Mouse (Mus musculus) heart, adult 2 months (tissue): ENCODE measurements around the gene Bloc1s3. TPM values are rescaled to one million over a fixed set of nuclear protein-coding genes. Genes with fewer than 3 reads are reported as not detected.

Experiments used
- DNase-seq, 2 experiments: peaks; one replicate each; pipeline ENCODE4 v3.0.0; 2021
- H3K27ac ChIP-seq: fragments of 200-600 bp; 2 replicates; pipeline ENCODE4 v1.8.1; 2022
- H3K27me3 ChIP-seq: fragments of 200-500 bp; 2 replicates; pipeline ENCODE4 v1.6.1; 2012; ENCODE audit warnings: mild to moderate bottlenecking, low read length, inconsistent platforms, mixed read lengths; ENCODE audit not compliant: control insufficient read depth, insufficient read depth
- H3K36me3 ChIP-seq: fragments of 200-500 bp; 2 replicates; pipeline ENCODE4 v1.6.1; 2012; ENCODE audit warnings: low read length, inconsistent platforms; ENCODE audit not compliant: control insufficient read depth, insufficient read depth
- H3K4me1 ChIP-seq: fragments of 200-500 bp; 2 replicates; pipeline ENCODE4 v1.6.1; 2011; ENCODE audit warnings: low read length; ENCODE audit not compliant: control insufficient read depth, insufficient read depth
- H3K4me3 ChIP-seq: fragments of 200-600 bp; 2 replicates; pipeline ENCODE4 v1.8.1; 2022
- H3K79me2 ChIP-seq: fragments of 200-500 bp; replicated peaks from 2 replicates; pipeline ENCODE4 v1.6.1; 2012; ENCODE audit warnings: mild to moderate bottlenecking, inconsistent platforms, low read length, moderate library complexity, mixed read lengths; ENCODE audit not compliant: control insufficient read depth, insufficient read depth
- H3K9ac ChIP-seq: fragments of 200-500 bp; 2 replicates; pipeline ENCODE4 v1.6.1; 2012; ENCODE audit warnings: low read depth, mild to moderate bottlenecking, control low read depth, inconsistent platforms, low read length, mixed read lengths
- CTCF ChIP-seq: fragments of 200-600 bp; IDR thresholded peaks from 2 replicates; pipeline ENCODE4 v1.8.1; 2022; ENCODE audit warnings: antibody characterized with exemption, mild to moderate bottlenecking, moderate library complexity
- EP300 ChIP-seq: fragments of 200-500 bp; IDR thresholded peaks from 2 replicates; pipeline ENCODE4 v1.6.1; 2011; ENCODE audit warnings: low read depth, low read length, control low read depth; ENCODE audit not compliant: insufficient read depth
- POLR2A ChIP-seq: fragments of 200-500 bp; IDR thresholded peaks from 2 replicates; pipeline ENCODE4 v1.6.1; 2011; ENCODE audit warnings: mild to moderate bottlenecking, low read depth, low read length, control low read depth; ENCODE audit not compliant: insufficient read depth
- WGBS: fragments of 180-500 bp; shearing (Covaris S2); methylation state at CpG from one replicate; pipeline ENCODE4 v1.1.7; 2018; 5-methylcytosine and 5-hydroxymethylcytosine counted together
- intact Hi-C: fragments of 180-260 bp; cut with DNase I; formaldehyde crosslinking; loops from one replicate; pipeline ENCODE4 v1.15.1; 2025
- polyA plus RNA-seq: library from polyadenylated mRNA; depleted of rRNA; stranded (reverse); fragments of >200 nt; gene quantifications from 2 replicates; pipeline ENCODE4 v1.2.3, GENCODE M21; 2012
- total RNA-seq, 2 experiments: library from RNA; stranded (reverse); gene quantifications; 2 replicates each; pipeline ENCODE4 v1.2.3; 2021

Bloc1s3 gene
- total and polyA plus RNA-seq, 3 experiments = 2.2 to 3.9 (median 2.5) TPM

DNA sequence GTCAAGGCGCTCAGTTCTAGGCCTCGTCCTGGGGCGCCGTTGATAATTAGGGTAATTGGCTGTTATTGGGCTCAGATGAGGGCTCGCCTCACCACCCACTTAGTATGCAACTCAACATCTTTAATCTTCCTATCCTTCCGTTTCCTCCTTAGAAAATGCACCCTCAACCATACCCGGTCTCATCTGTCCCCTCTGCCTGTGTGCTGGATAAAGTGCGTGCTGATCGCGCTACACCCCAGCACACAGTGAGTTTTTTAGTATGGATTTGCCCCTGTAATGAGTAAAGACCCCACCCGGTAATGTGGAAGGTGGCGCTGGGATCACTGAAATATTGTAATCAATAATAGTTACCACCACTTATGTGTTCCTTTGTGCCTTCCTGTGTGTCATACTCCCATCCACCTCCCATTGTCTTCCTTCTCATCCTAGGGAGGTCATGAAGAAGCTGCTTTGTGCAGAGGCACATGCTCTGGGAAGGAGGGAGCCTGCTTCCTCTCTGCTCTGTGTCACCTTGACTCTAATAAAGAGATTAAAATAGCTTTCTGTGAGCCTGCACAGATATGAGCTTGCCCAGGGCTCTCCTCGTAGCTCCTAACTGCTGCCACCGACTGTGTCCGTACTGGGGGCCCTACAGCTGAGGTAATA, 879 bp upstream of the Bloc1s3 start:
- H3K4me3 ChIP-seq = peak overlapping the region; percentile 100
- peak overlapping the region; percentile 82 for H3K27ac ChIP-seq
- H3K4me1 ChIP-seq = peaks cover 6% of the 10 kb centered on the region
- no peaks in the 10 kb centered on the region for H3K36me3 ChIP-seq
- no peak for TF ChIP-seq EP300
- TF ChIP-seq POLR2A = no peak
- no peak for TF ChIP-seq CTCF
- H3K27me3 ChIP-seq = no peaks in the 10 kb centered on the region
- WGBS = 1% methylated on average over 15 of the region's 15 CpGs
- intact Hi-C loops = loop anchor here (2.0 kb wide), 1 partner anchor 50 kb away; the partner anchor contains the start of gene Mark4
- H3K79me2 ChIP-seq = no peaks in the 10 kb centered on the region
- H3K9ac ChIP-seq = peak overlapping the region; percentile 87
- no peak for DNase-seq

- Histone ChIP-seq H3K36me3 (no peaks in the 10 kb centered on the region), H3K9ac (peak overlapping the region; percentile 61; the same call in 1 of the 2 replicates), H3K4me1 (peaks cover 6% of the 10 kb centered on the region), H3K4me3 (peak overlapping the region; percentile 100), H3K27me3 (no peaks in the 10 kb centered on the region), H3K27ac (peak overlapping the region; percentile 82), H3K79me2 (no peaks in the 10 kb centered on the region)
- 8% methylated on average over 18 of the region's 18 CpGs for WGBS
- TF ChIP-seq POLR2A = no peak
- no peak for TF ChIP-seq EP300
- TF ChIP-seq CTCF = no peak
- DNase-seq = no peak
- intact Hi-C loops = no loop called here
These were observed 570 bp downstream of the Bloc1s3 start for GRCm38 (mm10) chr7:19507612-19507981.

DNA sequence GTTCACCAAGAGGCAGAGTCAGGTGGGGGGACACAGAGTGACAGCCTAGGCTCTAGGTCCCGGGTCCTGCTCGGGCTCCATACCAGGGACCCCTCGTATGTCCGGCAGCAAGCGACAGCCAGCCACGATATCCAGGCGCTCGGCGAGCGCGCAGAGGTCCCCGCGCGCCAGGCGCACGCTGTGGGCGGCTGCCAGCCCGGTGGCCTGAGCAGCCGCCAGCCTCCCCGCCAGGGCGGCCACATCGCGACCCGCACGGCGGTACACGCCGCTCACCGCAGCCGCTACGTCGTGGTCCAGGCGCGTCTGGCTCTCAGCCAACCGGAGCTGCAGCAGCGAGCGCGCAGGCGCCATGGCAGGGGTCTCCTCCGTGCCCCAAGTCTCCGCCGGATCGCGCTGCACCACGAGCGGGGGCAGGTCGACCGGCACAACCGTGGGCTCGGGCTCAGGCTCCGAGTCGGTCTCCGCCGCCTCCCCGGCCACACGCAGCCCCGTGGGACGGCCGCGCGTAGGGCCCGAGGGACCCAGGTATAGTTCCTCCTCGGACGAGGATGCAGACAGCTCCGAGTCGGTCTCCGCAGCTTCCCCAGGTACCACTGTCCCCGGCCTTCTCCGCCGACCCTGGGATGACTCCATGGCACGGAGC, 1.1 kb downstream of the Bloc1s3 start:
- intact Hi-C loops = no loop called here
- no peak for TF ChIP-seq EP300
- no peak for TF ChIP-seq POLR2A
- no peak for TF ChIP-seq CTCF
- Histone ChIP-seq H3K9ac (peak overlapping the region; percentile 61), H3K27ac (no peak overlapping the region), H3K4me3 (peak overlapping the region; percentile 100), H3K27me3 (no peaks in the 10 kb centered on the region), H3K4me1 (peaks cover 6% of the 10 kb centered on the region), H3K79me2 (no peaks in the 10 kb centered on the region), H3K36me3 (no peaks in the 10 kb centered on the region)
- WGBS = 8% methylated on average over 71 of the region's 71 CpGs
- peak; percentile 41 to 53 for DNase-seq

GRCm38 (mm10) chr7:19506326-19506725, 1.8 kb downstream of the Bloc1s3 start:
- no peak for DNase-seq
- intact Hi-C loops = no loop called here
- H3K4me1 ChIP-seq = peaks cover 6% of the 10 kb centered on the region
- no peaks in the 10 kb centered on the region for H3K36me3 ChIP-seq
- no peaks in the 10 kb centered on the region for H3K79me2 ChIP-seq
- no peaks in the 10 kb centered on the region for H3K27me3 ChIP-seq
- WGBS = 65% methylated on average over 6 of the region's 6 CpGs
- no peak overlapping the region for H3K27ac ChIP-seq
- no peak overlapping the region for H3K4me3 ChIP-seq
- no peak for TF ChIP-seq EP300
- peak; percentile 28 for TF ChIP-seq CTCF
- no peak overlapping the region for H3K9ac ChIP-seq

- Histone ChIP-seq H3K27me3 (no peaks in the 10 kb centered on the region), H3K27ac (no peak overlapping the region), H3K36me3 (no peaks in the 10 kb centered on the region), H3K79me2 (no peaks in the 10 kb centered on the region), H3K4me1 (peaks cover 3% of the 10 kb centered on the region), H3K9ac (no peak overlapping the region), H3K4me3 (no peak overlapping the region)
- WGBS = 28% methylated on average over 5 of the region's 5 CpGs
- intact Hi-C loops = loop anchor here (2.0 kb wide), 1 partner anchor 115 kb away; no protein-coding TSS in a partner anchor
- peak in 1 of 2 experiments; percentile 44 for DNase-seq
- TF ChIP-seq POLR2A (no peak), EP300 (no peak), CTCF (peak; percentile 99; the same call in 1 of the 2 replicates)
These were observed 4.6 kb downstream of the Bloc1s3 start for GRCm38 (mm10) chr7:19503481-19504068.

- 75% methylated on average over 4 of the region's 4 CpGs for WGBS
- no peak for TF ChIP-seq POLR2A
- Histone ChIP-seq H3K27ac (no peak overlapping the region), H3K27me3 (no peaks in the 10 kb centered on the region), H3K9ac (no peak overlapping the region), H3K79me2 (no peaks in the 10 kb centered on the region), H3K4me1 (no peaks in the 10 kb centered on the region), H3K36me3 (no peaks in the 10 kb centered on the region), H3K4me3 (no peak overlapping the region)
- no peak for DNase-seq
- intact Hi-C loops = loop anchor here (2.0 kb wide), 1 partner anchor 117 kb away; no protein-coding TSS in a partner anchor
These were observed 6.5 kb downstream of the Bloc1s3 start for GRCm38 (mm10) chr7:19501658-19502057.
